Mouse (Mus musculus) lung, embryonic 16.5 days (tissue): Measurements from ENCODE around the gene Slc36a1. TPM values are rescaled to one million over a fixed set of nuclear protein-coding genes. Genes with fewer than 3 reads are reported as not detected.

Experiments used
- ATAC-seq: fragments of 200-750 bp; cut with Nextera tagmentation; 2 replicates; pipeline ENCODE4 v1.8.0; 2017; ENCODE audit warnings: low read depth, mild to moderate bottlenecking, moderate library complexity
- H3K27ac ChIP-seq: fragments of 300-500 bp; sonication (generic); 2 replicates; pipeline ENCODE4 v1.5.1; 2014; ENCODE audit warnings: mild to moderate bottlenecking, control low read depth, low read length
- H3K27me3 ChIP-seq: fragments of 300-500 bp; sonication (generic); 2 replicates; pipeline ENCODE4 v1.6.1; 2014; ENCODE audit warnings: low read depth, low read length, mixed read lengths; ENCODE audit not compliant: control insufficient read depth, insufficient read depth
- H3K36me3 ChIP-seq: fragments of 300-500 bp; sonication (generic); 2 replicates; pipeline ENCODE4 v1.6.1; 2014; ENCODE audit warnings: low read length; ENCODE audit not compliant: control insufficient read depth, insufficient read depth
- H3K4me1 ChIP-seq: fragments of 300-500 bp; sonication (generic); replicated peaks from 2 replicates; pipeline ENCODE4 v1.6.1; 2014; ENCODE audit warnings: low read length, mixed read lengths; ENCODE audit not compliant: control insufficient read depth, insufficient read depth
- H3K4me2 ChIP-seq: fragments of 300-500 bp; sonication (generic); 2 replicates; pipeline ENCODE4 v1.6.1; 2014; ENCODE audit warnings: low read depth, low read length, control low read depth
- H3K4me3 ChIP-seq: fragments of 300-500 bp; sonication (generic); 2 replicates; pipeline ENCODE4 v1.5.1; 2014; ENCODE audit warnings: mild to moderate bottlenecking, low read length, control low read depth
- H3K9ac ChIP-seq: fragments of 300-500 bp; sonication (generic); 2 replicates; pipeline ENCODE4 v1.6.1; 2014; ENCODE audit warnings: low read length, control low read depth
- H3K9me3 ChIP-seq: fragments of 300-500 bp; sonication (generic); 2 replicates; pipeline ENCODE4 v1.6.1; 2016; ENCODE audit warnings: low read length; ENCODE audit not compliant: control insufficient read depth
- WGBS: fragments of 180-500 bp; shearing (Covaris S2); extraction: QIAGEN DNeasy Blood & Tissue Kit; methylation state at CpG from one replicate; pipeline ENCODE4 v1.1.7; 2014; 5-methylcytosine and 5-hydroxymethylcytosine counted together
- polyA plus RNA-seq: library from polyadenylated mRNA; unstranded; fragments of >200 nt; fragmentation: Nextera tagmentation; extraction: Ambion mirVana; gene quantifications from 2 replicates; pipeline ENCODE4 v1.2.1, GENCODE M21; 2015

Gene Slc36a1
- polyA plus RNA-seq, 1 experiment from 2014 or later, result 2.2 TPM

DNA sequence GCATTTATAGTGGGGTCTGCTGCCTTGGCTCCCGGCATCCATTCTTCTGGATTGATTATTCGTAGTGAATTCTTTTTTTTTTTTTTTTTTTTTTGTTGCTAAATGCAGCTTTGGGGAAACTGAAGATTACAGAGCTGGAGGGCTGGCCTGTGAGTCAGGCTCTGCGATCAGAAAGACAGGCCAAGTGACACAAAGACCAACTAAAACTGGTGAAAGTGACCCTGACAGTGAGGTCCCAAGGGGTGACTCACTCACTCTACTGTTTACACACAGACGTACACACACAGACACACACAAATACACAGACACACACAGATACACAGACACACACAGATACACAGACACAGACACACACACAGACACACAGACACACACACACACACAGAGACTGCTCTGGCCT is 33.6 kb upstream of the Slc36a1 start:
- no peak overlapping the region for H3K9ac ChIP-seq
- WGBS, result 65% methylated on average over 4 of the region's 4 CpGs
- no peak overlapping the region for H3K4me2 ChIP-seq
- no peak for ATAC-seq
- H3K27ac ChIP-seq, result no peak overlapping the region
- no peaks in the 10 kb centered on the region for H3K9me3 ChIP-seq
- no peaks in the 10 kb centered on the region for H3K4me1 ChIP-seq
- H3K36me3 ChIP-seq, result no peaks in the 10 kb centered on the region
- H3K4me3 ChIP-seq, result no peak overlapping the region
- H3K27me3 ChIP-seq, result no peaks in the 10 kb centered on the region

DNA sequence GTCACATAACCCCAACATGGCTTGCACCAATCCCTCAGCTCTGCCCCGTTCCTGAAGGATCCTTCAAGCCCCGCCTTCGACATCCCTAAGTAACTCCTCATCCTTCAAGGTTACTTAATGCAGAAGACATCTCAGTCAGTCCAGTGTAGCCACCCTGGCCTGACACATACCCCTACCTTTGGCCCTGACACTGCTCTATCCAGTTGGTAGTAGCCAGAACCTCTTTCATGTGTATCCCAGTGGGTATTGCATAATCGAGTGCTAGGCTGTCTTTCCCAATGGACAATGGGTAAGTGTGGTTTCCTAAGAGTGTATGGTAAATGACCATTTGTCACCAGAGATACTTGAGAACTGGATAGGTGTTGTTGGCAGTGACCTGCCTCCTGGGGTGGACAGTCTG is 25.3 kb upstream of the Slc36a1 start:
- Histone ChIP-seq H3K27ac (no peak overlapping the region), H3K9ac (no peak overlapping the region), H3K4me1 (peaks cover 3% of the 10 kb centered on the region; the same call in 1 of the 2 replicates), H3K4me3 (no peak overlapping the region), H3K4me2 (no peak overlapping the region), H3K27me3 (no peaks in the 10 kb centered on the region), H3K36me3 (no peaks in the 10 kb centered on the region), H3K9me3 (no peaks in the 10 kb centered on the region)
- no peak for ATAC-seq
- 73% methylated on average over 4 of the region's 4 CpGs for WGBS

DNA sequence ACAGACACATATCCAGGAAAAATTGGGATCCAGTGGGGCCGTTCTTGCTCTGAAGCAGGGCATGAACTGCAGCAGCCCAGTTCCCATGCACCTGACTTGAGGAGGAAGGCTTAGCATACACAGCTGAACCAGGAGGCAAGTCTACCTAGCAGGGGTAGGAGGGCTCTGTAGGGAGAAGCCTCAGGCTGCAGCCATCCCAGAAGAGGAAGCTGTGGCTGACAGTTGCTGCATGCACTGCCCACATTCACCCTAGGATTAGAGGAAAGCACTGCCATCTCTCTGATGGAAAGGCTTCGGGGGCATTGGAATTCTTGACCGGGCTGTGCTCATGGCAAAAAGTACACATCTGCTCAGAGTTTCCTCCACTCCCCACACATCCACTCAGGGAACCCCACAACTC is 24.3 kb upstream of the Slc36a1 start:
- WGBS, result 90% methylated on average over 3 of the region's 3 CpGs
- no peak for ATAC-seq
- no peak overlapping the region for H3K9ac ChIP-seq

DNA sequence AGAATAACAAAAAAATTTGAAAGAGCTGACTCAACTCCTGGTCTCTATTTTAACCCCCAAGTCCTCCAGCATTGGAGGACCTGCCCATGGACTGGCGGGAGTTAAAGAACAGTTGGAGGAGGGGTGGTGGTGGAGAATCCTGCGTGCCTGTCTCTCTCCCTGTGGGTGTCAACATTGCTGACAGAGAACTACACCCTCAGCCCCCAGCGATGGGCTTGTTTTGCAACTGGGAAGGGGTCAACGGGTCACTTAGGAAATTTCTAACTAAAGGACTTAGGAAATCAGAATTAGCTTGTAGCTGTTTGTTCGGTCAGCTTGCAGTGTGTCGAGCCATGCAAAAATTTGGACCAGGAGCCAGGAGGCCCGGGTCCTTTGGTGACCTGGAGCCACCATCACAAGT is 21.0 kb upstream of the Slc36a1 start:
- no peaks in the 10 kb centered on the region for H3K36me3 ChIP-seq
- H3K4me1 ChIP-seq, result peaks cover 3% of the 10 kb centered on the region; the same call in 1 of the 2 replicates
- H3K27ac ChIP-seq, result peak overlapping the region; percentile 66
- peak; percentile 83 for ATAC-seq
- no peak overlapping the region for H3K4me3 ChIP-seq
- H3K4me2 ChIP-seq, result no peak overlapping the region
- 29% methylated on average over 7 of the region's 7 CpGs for WGBS
- no peaks in the 10 kb centered on the region for H3K9me3 ChIP-seq
- H3K9ac ChIP-seq, result no peak overlapping the region
- no peaks in the 10 kb centered on the region for H3K27me3 ChIP-seq

More for the DNA sequence above, 24.3 kb upstream of the Slc36a1 start:
- H3K27me3 ChIP-seq, result no peaks in the 10 kb centered on the region
- no peak overlapping the region for H3K4me3 ChIP-seq
- peaks cover 3% of the 10 kb centered on the region; the same call in 1 of the 2 replicates for H3K4me1 ChIP-seq
- H3K4me2 ChIP-seq, result no peak overlapping the region
- no peaks in the 10 kb centered on the region for H3K36me3 ChIP-seq
- H3K9me3 ChIP-seq, result no peaks in the 10 kb centered on the region
- no peak overlapping the region for H3K27ac ChIP-seq

DNA sequence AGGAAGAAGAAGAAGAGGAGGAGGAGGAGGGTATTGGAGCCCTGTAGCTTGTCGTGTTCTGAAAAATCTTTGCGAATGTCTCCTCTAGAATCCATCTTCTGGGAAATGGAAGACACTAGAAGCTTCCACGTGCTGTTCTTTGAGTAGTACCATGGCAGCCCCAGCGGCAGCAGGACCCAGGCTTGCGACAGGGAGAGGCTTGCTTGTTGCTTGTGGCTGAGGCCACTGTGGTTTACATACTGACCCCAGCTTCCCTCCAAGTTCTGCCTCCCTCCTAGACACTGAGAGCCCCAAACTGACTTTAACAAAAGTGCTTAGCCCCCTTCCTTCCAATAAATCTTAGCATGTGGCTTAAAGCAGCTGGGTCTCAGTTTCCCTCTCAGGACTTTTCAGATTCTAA is 19.9 kb upstream of the Slc36a1 start:
- 79% methylated on average over 5 of the region's 5 CpGs for WGBS
- no peaks in the 10 kb centered on the region for H3K36me3 ChIP-seq
- ATAC-seq, result no peak
- no peak overlapping the region for H3K4me2 ChIP-seq
- no peaks in the 10 kb centered on the region for H3K9me3 ChIP-seq
- H3K9ac ChIP-seq, result no peak overlapping the region
- H3K4me1 ChIP-seq, result peaks cover 3% of the 10 kb centered on the region; the same call in 1 of the 2 replicates
- no peaks in the 10 kb centered on the region for H3K27me3 ChIP-seq
- no peak overlapping the region for H3K4me3 ChIP-seq
- H3K27ac ChIP-seq, result no peak overlapping the region; the same call in 1 of the 2 replicates

DNA sequence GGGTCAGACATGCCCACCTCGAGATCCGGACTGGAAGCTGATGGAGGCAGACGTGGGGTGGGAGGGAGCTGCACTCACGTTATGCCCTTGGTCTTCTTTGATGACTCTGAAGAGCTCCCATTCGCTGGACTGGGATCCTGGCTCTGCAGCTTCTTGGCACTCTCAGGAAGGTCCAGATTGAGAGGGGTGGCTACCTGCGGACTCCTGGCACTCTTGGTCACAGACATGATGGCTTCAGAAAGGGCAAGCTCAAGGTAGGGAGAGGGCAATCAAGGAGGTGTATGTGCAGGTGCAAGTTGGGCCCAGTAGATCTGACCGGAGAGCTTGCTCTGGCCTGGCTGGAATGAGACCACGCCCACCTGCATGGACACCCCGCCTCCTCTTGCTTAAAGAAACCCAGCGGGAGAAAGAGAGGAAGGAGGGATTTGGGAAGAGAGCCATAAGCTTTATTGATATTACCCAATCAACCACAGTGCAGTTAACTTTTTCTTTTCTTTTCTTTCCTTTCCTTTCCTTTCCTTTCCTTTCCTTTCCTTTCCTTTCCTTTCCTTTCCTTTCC is 19.3 kb upstream of the Slc36a1 start, which contains the start of gene Slc36a2:
TSS of gene Slc36a2 (minus strand) at position 345 of the 559 bp plus-strand sequence.
- WGBS, result 26% methylated on average over 10 of the region's 10 CpGs
- H3K4me3 ChIP-seq, result no peak within 1 kb of the TSS
- H3K9me3 ChIP-seq, result no peaks in the 10 kb centered on the region
- no peaks in the 10 kb centered on the region for H3K36me3 ChIP-seq
- H3K4me1 ChIP-seq, result peaks cover 3% of the 10 kb centered on the region; the same call in 1 of the 2 replicates
- H3K27me3 ChIP-seq, result no peaks in the 10 kb centered on the region
- ATAC-seq, result peak; percentile 18; the same call in 1 of the 2 replicates
- peak within 1 kb of the TSS; percentile 15; the same call in 1 of the 2 replicates for H3K4me2 ChIP-seq
- H3K27ac ChIP-seq, result peak within 1 kb of the TSS; percentile 66
- no peak within 1 kb of the TSS for H3K9ac ChIP-seq

DNA sequence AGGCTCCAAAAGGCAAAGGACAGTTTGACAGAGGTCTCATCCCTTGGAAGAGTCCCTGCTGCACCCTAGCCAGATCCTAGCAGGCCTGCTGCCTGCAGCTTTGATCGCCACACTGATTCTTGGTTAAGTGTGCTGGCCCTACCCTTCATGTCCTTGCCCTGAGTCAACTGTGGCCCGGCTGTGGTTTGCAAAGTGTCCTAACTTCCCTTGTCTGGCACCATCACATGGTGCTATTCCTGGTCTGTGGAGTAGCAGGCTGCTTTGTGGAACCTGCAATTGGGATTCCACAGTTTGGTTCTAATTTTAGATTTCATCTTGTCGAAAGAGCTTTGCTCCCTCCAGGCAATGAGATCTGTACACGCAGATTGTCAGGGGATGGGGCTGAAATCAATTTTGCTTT is 16.9 kb upstream of the Slc36a1 start:
- Histone ChIP-seq H3K4me2 (no peak overlapping the region), H3K4me3 (no peak overlapping the region), H3K9me3 (no peaks in the 10 kb centered on the region), H3K36me3 (no peaks in the 10 kb centered on the region), H3K4me1 (peaks cover 3% of the 10 kb centered on the region), H3K9ac (no peak overlapping the region), H3K27me3 (no peaks in the 10 kb centered on the region), H3K27ac (no peak overlapping the region)
- ATAC-seq, result no peak
- 72% methylated on average over 4 of the region's 4 CpGs for WGBS

DNA sequence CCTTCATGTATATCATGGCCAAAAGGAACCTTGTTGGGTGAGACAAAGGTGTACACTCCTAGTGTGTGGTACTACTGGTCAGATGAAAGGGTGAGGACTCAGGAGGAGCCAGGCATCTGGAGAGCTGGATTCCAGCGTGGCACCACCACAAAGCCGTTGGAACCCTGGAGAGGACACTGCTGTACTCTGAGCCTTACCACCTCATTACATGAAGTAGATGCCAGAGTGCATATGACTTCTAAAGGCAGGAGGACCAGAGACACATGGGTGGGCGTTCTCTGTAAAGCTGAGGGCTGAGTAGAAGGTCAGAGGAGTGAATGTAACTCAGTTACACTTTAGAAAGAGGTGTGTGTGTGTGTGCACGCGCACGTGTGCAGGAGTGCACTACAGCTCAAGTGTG is 16.4 kb upstream of the Slc36a1 start:
- no peak overlapping the region for H3K4me2 ChIP-seq
- no peak overlapping the region for H3K4me3 ChIP-seq
- no peak overlapping the region for H3K9ac ChIP-seq
- no peaks in the 10 kb centered on the region for H3K27me3 ChIP-seq
- no peaks in the 10 kb centered on the region for H3K36me3 ChIP-seq
- no peak overlapping the region for H3K27ac ChIP-seq
- no peaks in the 10 kb centered on the region for H3K9me3 ChIP-seq
- WGBS, result 76% methylated on average over 6 of the region's 6 CpGs
- no peak for ATAC-seq
- peaks cover 3% of the 10 kb centered on the region for H3K4me1 ChIP-seq

DNA sequence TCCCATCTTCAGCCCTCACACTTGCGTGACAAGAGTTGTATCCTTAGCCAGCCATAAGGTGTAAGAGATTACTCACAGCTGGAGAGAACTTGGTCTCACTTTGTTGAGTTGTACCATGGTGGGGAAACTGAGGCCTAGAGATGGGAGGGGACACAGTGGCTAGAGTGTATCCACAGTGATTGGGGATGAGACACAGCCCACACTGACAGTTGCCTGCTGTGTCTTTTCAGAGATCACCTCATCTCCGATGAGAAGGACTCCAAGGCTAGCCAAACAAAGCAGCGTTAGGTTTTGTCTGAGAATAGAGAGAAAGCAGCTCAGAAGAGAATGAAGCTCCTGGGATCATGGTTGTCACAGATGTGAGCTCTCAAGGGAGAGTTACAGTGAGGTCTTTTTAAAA is 13.9 kb upstream of the Slc36a1 start:
- whole genome bisulfite sequencing, result 57% methylated on average over 3 of the region's 3 CpGs
- no peak overlapping the region for H3K4me2 ChIP-seq
- no peak overlapping the region for H3K9ac ChIP-seq
- H3K9me3 ChIP-seq, result no peaks in the 10 kb centered on the region
- H3K4me3 ChIP-seq, result no peak overlapping the region
- H3K4me1 ChIP-seq, result no peaks in the 10 kb centered on the region; the same call in 1 of the 2 replicates
- no peaks in the 10 kb centered on the region for H3K36me3 ChIP-seq
- no peaks in the 10 kb centered on the region for H3K27me3 ChIP-seq
- H3K27ac ChIP-seq, result no peak overlapping the region
- ATAC-seq, result peak; percentile 82
